Mouse (Mus musculus): ENCODE data around the gene Slc45a1.

The Slc45a1 gene

GRCm38 (mm10) chr4:150651390-150652277, at the start of gene Slc45a1:
Gene Slc45a1 (minus strand): TSS chr4:150652174.
- DNase-seq, result peak; percentile 13

GRCm38 (mm10) chr4:150700849-150701248, 48.9 kb upstream of the Slc45a1 start:
- DNase-seq, result no peak

DNA sequence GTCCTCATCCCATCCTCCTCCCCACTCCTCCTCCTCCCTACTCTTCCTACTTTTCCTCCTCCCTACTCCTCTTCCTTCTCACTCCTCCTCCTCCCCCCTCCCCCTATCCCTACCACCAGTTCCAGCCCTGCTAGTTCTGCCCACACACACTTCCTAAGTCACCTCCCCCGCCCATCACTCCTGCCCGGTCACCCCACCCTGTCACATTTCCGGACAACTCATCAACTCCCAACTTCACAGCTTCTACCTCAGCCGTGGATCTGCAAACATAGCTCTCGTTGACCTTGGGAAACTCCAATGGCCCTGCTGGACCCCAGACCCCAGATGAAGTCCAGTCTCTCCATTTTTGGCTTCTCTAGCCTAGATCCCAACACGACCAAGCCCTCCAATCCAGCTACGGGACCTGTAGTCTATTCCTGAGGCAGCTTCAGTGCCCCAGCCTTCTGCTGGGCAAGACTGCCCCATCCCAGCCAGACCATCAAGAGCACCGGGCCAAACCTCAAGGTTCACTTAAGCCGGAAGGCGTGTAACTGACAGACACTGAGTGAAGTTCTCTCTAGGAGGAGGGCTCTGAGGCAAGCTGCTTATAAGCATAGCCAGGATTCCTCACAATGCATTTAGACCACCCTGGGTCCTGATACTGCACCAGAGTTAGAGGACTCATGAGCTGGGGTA, 42.6 kb upstream of the Slc45a1 start:
- DNase-seq, result no peak

DNA sequence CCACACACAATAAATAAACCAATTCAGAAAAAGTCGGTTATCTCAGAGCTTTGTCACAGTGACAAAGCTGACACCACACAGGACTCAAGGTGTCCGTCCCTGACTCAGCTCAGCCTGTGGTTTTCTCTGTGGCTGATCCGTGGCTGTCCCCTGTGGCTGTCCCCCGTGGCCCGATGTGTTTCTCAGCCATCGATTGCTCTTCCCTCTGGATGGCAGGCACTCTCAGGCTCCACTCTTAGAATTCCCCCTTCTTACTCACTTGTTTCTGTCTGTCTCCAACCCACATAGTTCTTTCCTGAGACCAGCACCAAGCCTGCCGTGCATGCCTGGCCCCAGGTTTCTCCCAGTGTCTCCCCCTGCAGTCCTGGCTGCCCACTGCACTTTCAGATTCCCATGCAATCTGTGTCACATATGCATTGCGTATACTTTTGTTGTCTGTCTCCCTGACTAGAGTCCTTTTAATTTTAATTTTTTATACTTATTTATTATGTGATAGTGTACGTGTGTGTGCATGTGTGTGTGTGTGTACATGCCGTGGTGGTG, 41.0 kb upstream of the Slc45a1 start:
- peak; percentile 12 for DNase-seq

GRCm38 (mm10) chr4:150690759-150691158, 38.8 kb upstream of the Slc45a1 start:
- DNase-seq, result peak; percentile 40

GRCm38 (mm10) chr4:150689553-150689952, 37.6 kb upstream of the Slc45a1 start:
- no peak for DNase-seq

DNA sequence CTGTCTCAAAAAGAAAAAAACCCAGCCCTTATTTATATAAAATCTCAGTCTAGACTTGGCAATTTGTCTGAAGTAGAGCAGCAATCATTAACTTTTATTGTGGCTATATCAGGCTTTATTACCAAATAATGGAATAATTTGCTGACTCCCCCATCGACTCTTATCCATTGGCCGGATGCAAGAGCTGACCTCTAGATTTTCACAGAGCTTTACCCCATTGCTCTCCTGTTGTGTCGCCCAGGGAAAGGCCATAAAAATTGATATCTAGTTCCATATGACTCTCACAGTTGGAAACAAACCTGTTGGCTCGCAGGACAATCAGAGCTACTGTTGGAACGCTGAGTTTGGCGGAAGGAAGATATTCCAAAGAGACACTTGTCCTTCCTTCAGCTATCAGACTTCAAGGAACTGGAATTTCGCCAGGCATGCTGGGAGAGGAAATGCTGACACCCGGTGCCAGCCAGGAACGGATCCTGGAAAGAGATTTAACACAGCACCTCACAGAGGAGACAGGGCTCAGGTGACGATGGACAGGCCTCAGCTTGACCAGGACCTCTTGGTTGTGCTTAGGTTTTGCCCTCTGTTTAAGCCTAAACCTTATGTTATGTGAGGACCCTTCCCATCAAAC, 35.3 kb upstream of the Slc45a1 start:
- DNase-seq, result no peak

DNA sequence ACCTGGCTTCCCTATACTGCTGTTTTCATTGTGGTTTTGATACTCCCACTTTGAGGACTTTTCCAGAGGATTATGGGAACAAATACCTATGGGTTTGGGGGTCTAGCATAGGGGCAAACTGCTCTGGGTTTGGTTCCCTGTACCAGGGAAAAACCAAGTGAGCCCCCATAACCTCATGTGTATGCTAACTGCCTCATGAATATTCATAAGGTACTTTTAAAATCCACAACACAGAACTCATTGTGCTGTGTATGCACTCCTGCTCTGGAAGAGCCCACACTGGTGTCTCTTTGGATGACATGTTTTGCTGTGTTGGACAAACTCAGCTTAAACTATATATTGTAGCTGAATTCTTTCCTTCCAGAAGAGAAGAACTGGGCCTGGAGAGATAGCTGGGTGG, 34.6 kb upstream of the Slc45a1 start:
- no peak for DNase-seq

DNA sequence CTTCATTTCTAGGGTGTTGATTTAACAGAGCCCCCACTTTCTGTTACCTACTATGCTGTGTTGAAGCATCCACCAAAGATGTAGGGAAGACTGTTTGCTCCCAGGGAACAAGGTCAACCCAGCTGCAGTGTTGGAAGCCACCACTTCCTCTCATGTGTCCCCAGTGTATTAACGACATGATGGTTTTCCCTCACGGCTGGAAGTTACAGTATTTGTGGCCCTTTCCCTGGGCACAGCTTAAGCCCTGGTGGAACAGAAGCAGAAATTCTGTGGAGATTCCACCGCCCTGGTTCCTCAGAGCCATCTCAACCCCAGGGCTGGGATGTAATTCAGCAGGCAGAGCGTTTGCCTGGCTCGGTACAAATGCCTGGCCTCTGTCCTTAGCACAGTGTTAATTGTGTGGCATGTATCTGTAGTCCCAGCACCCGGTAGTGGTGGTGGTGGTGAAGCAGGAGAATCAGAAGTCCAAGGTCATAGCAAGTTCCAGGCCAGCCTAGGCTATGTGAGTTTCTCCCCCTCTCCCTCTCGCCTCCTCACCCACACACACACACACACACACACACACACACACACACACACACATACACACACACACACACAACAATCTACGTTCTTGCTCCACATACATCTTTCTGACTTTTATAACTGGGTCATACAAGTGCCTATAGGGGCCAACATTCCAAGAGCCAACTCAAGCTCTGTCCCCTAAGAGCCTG, 34.0 kb upstream of the Slc45a1 start:
- no peak for DNase-seq

DNA sequence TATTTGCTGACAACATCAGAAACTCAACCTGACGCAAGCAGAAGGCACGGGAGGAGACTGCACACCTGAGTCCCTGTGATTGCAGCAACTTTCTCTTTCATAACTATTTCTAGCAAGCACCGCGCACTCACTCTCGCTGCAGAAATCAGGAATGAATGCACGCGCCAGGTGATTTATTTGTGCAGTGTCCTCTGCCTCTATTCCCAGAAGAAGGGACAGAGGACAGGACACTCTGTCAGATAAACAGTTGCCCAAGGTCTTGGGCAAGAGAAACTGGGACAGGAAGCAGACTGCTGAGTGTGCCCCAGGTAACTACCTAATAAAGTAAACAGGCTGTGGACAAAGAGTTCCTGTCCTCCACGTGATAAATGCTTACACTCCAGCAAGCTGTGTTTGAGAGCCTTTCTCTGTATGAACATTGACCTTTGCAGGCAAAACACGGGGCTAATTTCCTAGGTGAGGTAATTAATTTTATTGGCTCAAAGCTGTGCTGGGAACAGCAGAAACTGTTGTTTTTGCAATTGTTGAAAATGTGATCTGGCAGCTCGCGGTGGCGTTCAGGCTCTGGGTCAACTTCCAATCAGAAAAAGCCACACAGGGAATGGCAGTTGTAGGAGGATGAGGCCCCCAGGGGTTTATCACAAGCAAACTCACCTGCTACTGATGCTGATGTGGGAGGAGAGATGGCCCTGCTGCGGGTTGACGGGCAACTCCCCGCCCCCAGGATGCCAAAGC, 33.2 kb upstream of the Slc45a1 start:
- DNase-seq, result no peak

DNA sequence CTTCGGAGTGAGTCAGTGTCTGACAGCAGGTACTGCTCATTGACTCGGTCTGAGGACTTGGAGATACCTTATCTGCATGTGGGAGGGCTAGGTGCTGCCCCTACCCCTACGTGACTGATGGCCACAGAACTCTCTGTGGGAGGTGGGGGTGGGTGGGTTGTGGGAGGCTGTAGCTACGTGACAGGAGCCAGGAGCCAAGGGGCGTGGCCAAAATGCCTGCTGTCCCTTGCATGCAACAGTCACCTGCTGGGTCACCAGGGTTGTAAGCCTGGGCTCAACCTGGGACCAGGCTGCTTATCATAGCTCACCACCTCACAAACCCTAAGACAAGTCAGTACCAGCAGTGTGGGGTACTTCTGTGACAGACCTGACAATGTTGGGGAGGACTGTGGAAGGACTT, 28.4 kb upstream of the Slc45a1 start:
- no peak for DNase-seq

DNA sequence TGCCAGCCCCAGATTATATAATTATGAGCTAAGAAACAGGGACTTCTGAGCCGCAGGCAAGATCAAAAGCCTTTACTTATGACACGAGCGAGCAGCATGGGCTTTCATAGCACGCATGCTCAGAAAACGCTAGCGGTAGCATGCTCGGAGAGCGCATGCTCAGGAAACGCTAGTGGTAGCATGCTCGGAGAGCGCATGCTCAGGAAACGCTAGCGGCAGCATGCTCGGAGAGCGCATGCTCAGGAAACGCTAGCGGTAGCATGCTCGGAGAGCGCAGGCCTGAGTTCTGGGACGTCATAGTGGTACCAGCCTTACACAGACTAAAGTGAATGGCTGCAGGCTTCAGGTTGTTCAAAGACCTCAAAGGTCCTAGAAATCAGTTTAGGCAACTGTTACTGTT, 26.8 kb upstream of the Slc45a1 start:
- DNase-seq, result no peak

GRCm38 (mm10) chr4:150677846-150678224, 25.9 kb upstream of the Slc45a1 start:
- no peak for DNase-seq

- DNase-seq, result no peak
Measured at GRCm38 (mm10) chr4:150677126-150677845, 25.3 kb upstream of the Slc45a1 start.

- DNase-seq, result no peak
Measured at GRCm38 (mm10) chr4:150676029-150676428, 24.1 kb upstream of the Slc45a1 start.

GRCm38 (mm10) chr4:150675274-150675673, 23.3 kb upstream of the Slc45a1 start:
- DNase-seq, result no peak

DNA sequence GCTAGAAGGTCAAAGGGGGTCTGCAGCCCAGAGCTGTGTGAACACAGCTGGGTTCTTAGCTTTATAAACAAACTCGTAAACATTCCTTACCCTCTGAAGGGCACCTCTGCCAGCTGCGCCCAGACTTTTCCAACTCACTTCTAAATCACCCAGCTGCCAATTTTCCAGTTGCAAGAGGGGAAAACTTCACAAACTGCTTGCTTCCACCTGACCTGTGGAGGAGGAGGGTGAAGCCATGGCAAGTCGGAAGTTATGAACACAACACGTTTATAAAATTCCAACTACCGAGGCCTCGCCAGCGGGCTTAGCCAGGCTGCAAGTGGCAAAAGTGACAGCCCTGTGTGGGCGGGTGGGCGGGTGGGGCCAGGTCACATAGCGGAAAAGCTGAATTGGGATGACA, 13.8 kb upstream of the Slc45a1 start:
- DNase-seq, result no peak

- no peak for DNase-seq
Measured at GRCm38 (mm10) chr4:150664726-150665125, 12.8 kb upstream of the Slc45a1 start.

DNA sequence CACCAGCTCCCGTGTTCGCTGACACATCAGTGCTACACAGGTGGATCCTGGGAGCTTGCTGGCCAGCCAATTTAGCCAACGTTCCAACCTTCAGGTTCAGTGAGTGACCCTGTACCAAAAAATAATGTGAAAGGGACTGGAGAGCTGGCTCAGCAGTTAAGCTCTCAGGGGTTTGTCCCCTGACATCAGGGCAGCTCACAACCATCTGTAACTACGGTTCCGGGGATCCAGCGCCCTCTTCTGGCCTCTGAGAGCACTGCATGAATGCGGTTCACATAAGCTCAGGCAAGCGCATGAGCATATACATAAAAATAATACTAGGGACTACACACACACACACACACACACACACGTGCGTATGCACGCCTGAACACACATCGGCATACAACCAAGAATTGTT, 11.2 kb upstream of the Slc45a1 start:
- peak; percentile 44 for DNase-seq

- DNase-seq, result no peak
Measured at GRCm38 (mm10) chr4:150661886-150662285, 9.9 kb upstream of the Slc45a1 start.

DNA sequence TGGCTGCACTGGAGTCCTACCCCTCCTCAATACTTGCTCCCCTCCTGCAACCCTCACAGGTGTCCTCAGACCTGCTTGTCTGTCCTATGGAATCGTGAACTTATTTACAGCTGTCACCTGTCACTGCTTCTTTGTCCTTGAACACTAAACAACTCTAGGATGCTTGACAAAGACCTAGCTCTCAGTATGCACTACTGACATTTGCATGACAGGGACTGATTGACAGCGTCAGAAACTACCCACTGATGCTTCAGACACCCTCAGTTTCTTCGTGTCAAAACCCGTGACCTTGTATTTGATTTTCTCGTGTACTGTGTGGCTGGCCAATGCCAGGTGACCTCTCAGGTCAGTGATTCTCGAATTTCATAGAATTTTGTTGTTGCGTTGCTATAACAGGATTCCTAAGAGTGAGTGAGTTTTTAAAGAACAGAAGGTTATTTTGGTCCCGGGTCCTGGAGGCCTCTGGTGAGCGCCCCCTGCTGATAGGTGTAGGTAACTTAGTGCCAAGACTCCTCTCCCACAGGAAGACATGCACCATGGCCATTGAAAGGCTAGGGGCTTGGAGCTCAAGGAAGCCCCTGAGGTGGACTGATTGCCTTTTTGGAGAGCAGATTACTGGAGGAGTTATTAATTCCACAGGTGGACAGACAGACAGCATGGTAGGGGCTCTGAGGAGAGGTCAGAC, 8.1 kb upstream of the Slc45a1 start:
- DNase-seq, result peak; percentile 54

Measured in thymus, postnatal 14 days (tissue).